9 mouse cellular contexts compared by ENCODE assay signal in the genomic region with DNA sequence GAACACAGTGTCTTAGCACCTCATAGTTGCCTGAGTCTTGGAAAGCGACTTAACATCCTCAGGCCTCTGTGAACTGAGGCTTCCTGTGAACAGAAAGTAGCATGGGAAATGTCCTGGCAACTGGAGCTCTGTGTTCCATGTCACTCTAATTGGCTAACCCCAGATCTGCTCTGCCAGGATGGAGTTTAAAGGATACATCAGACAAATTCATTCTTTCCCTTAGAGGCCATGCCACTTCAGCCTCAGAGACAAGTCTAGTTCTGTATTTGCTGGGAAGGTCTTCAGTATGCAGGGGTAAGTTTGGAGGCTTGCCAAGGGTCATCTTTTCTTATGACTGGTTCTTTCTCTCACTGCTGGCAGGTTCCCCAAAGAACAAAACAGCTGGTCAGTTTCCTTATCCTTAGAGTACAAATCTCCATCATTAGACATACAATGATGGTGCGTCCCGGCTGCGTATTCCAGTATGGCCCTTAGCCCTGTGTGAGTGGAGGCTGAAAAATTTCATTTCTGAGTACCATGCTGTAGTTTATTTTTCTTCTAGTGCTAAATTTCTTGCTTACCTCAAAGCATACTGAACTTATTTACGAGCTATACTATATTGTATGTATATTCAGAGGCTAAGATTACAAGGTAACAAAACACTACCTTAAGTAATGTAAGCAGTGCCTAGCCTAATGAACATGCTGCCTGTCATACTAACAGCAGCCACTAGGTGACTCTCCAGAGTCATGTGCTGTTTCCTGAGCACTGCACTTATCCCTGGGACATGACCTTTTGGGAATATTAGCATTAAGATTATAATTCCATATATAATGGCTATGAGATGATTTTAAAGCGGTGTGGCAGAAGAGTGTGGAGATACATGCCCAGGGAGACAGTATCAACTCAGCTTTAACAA. TPM values are rescaled to one million over a fixed set of nuclear protein-coding genes. Genes with fewer than 3 reads are reported as not detected.
DNase-seq lines count a peak whose midpoint lies in the region; ATAC-seq and TF ChIP-seq lines count a peak whose summit lies in the region.
"Had no signal": no experiment of that assay in that cellular context is flagged by ENCODE, and none has a peak within 500 bp of the region (broad histone marks: within the 10 kb centered on the region; RNA-seq: fewer than 3 reads in every experiment).

No protein-coding gene starts in this region.

- peak; percentile 78 for DNase-seq in adrenal gland, postnatal 10 days
- peak; percentile 53 for DNase-seq in embryonic facial prominence, embryonic 10.5 days (ENCODE audit: low spot score)
- no peak for DNase-seq in liver, embryonic 11.5 days (ENCODE audit: low spot score)
- DNase-seq in naive thymus-derived CD4-positive, alpha-beta T cell, adult 2 months (ENCODE audit: low read depth), result peak; percentile 61
- DNase-seq in testis, postnatal 10 days (ENCODE audit: low spot score), result peak; percentile 80

- no peak overlapping the region for H3K9ac ChIP-seq in heart, embryonic 11.5 days (ENCODE audit: low read depth, low read length)
- H3K9ac ChIP-seq in kidney, embryonic 16.5 days (replicated peaks; ENCODE audit: low read length), result no peak overlapping the region
- no peak overlapping the region for H3K9ac ChIP-seq in liver, embryonic 11.5 days (ENCODE audit: low read depth, low read length)

- WGBS in embryonic facial prominence, embryonic 10.5 days, result 67% methylated on average over 6 of the region's 6 CpGs
- 64% methylated on average over 6 of the region's 6 CpGs for WGBS in heart, embryonic 11.5 days (ENCODE audit: insufficient replicate concordance)
- 62% methylated on average over 6 of the region's 6 CpGs for WGBS in kidney, embryonic 16.5 days
- WGBS in liver, embryonic 11.5 days, result 74% methylated on average over 6 of the region's 6 CpGs

- peak; percentile 64; the same call in 1 of the 2 replicates for ATAC-seq in heart, embryonic 11.5 days (replicated peaks; ENCODE audit: insufficient number of reproducible peaks, low FRiP score, low TSS enrichment)
- ATAC-seq in kidney, embryonic 16.5 days (ENCODE audit: low FRiP score, low TSS enrichment), result peak; percentile 74; the same call in 1 of the 2 replicates
- ATAC-seq in liver, embryonic 11.5 days (replicated peaks; ENCODE audit: low FRiP score), result peak; percentile 66

- no peak overlapping the region for H3K4me3 ChIP-seq in E14TG2a.4 (replicated peaks; ENCODE audit: low read length)
- no peak overlapping the region for H3K4me3 ChIP-seq in embryonic facial prominence, embryonic 10.5 days
- H3K4me3 ChIP-seq in heart, embryonic 11.5 days (ENCODE audit: low read depth, low read length), result no peak overlapping the region
- no peak overlapping the region for H3K4me3 ChIP-seq in kidney, embryonic 16.5 days (ENCODE audit: low read length)
- H3K4me3 ChIP-seq in liver, embryonic 11.5 days (ENCODE audit: low read depth, low read length), result no peak overlapping the region

- H3K27ac ChIP-seq in embryonic facial prominence, embryonic 10.5 days (replicated peaks), result no peak overlapping the region
- H3K27ac ChIP-seq in heart, embryonic 11.5 days (ENCODE audit: low read depth, low read length), result no peak overlapping the region
- no peak overlapping the region for H3K27ac ChIP-seq in kidney, embryonic 16.5 days (ENCODE audit: low read length)
- H3K27ac ChIP-seq in liver, embryonic 11.5 days (ENCODE audit: low read depth, low read length), result no peak overlapping the region

- peaks cover 8% of the 10 kb centered on the region for H3K4me1 ChIP-seq in E14TG2a.4 (replicated peaks; ENCODE audit: low read depth, low read length)
- no peaks in the 10 kb centered on the region for H3K4me1 ChIP-seq in embryonic facial prominence, embryonic 10.5 days
- H3K4me1 ChIP-seq in heart, embryonic 11.5 days (ENCODE audit: control insufficient read depth, insufficient read depth, low read length), result no peaks in the 10 kb centered on the region
- H3K4me1 ChIP-seq in kidney, embryonic 16.5 days (ENCODE audit: insufficient read depth, low read length), result no peaks in the 10 kb centered on the region
- no peaks in the 10 kb centered on the region for H3K4me1 ChIP-seq in liver, embryonic 11.5 days (replicated peaks; ENCODE audit: control insufficient read depth, insufficient read depth, low read length)

- no peaks in the 10 kb centered on the region for H3K9me3 ChIP-seq in E14TG2a.4 (ENCODE audit: low read length)
- no peaks in the 10 kb centered on the region for H3K9me3 ChIP-seq in embryonic facial prominence, embryonic 10.5 days
- H3K9me3 ChIP-seq in heart, embryonic 11.5 days (replicated peaks; ENCODE audit: control insufficient read depth, low read length), result no peaks in the 10 kb centered on the region
- H3K9me3 ChIP-seq in kidney, embryonic 16.5 days (ENCODE audit: low read length), result no peaks in the 10 kb centered on the region
- H3K9me3 ChIP-seq in liver, embryonic 11.5 days (ENCODE audit: control insufficient read depth, low read length), result no peaks in the 10 kb centered on the region

- no peaks in the 10 kb centered on the region for H3K27me3 ChIP-seq in E14TG2a.4 (ENCODE audit: insufficient read depth, low read length)
- H3K27me3 ChIP-seq in embryonic facial prominence, embryonic 10.5 days (replicated peaks; ENCODE audit: low read depth, poor library complexity, severe bottlenecking), result no peaks in the 10 kb centered on the region
- H3K27me3 ChIP-seq in heart, embryonic 11.5 days (ENCODE audit: control insufficient read depth, insufficient read depth, low read length), result no peaks in the 10 kb centered on the region
- H3K27me3 ChIP-seq in kidney, embryonic 16.5 days (ENCODE audit: insufficient read depth, low read length), result no peaks in the 10 kb centered on the region
- H3K27me3 ChIP-seq in liver, embryonic 11.5 days (replicated peaks; ENCODE audit: control insufficient read depth, insufficient read depth, low read length), result no peaks in the 10 kb centered on the region

- H3K4me2 ChIP-seq in heart, embryonic 11.5 days, result no peak overlapping the region
- no peak overlapping the region for H3K4me2 ChIP-seq in kidney, embryonic 16.5 days (replicated peaks; ENCODE audit: low read depth, low read length)
- H3K4me2 ChIP-seq in liver, embryonic 11.5 days, result no peak overlapping the region

- H3K36me3 ChIP-seq in E14TG2a.4 (ENCODE audit: insufficient read depth, low read length), result peaks cover 35% of the 10 kb centered on the region
- peaks cover 31% of the 10 kb centered on the region for H3K36me3 ChIP-seq in embryonic facial prominence, embryonic 10.5 days (replicated peaks)
- H3K36me3 ChIP-seq in heart, embryonic 11.5 days (ENCODE audit: control insufficient read depth, insufficient read depth, low read length), result peaks cover 16% of the 10 kb centered on the region
- H3K36me3 ChIP-seq in kidney, embryonic 16.5 days (ENCODE audit: insufficient read depth, low read length), result peaks cover 25% of the 10 kb centered on the region
- peaks cover 19% of the 10 kb centered on the region for H3K36me3 ChIP-seq in liver, embryonic 11.5 days (ENCODE audit: control insufficient read depth, insufficient read depth, low read length)

- peak; percentile 96 for TF ChIP-seq CTCF in E14TG2a.4 (conservative IDR thresholded peaks at IDR 0.05; ENCODE audit: low read length)

RNA-seq across cellular contexts. Expression of gene Gabarapl1, which starts 11.0 kb away (rescaled TPM):
- total RNA-seq in adrenal gland, postnatal 10 days (2021), result 100 to 1,000 TPM; 141 to 191 TPM
- polyA plus RNA-seq in embryonic facial prominence, embryonic 10.5 days (2016; fragmentation: Nextera tagmentation; extraction: Ambion mirVana), result 44.9 and 46.5 TPM in 2 replicates
- polyA plus RNA-seq in heart, embryonic 11.5 days (2014; fragmentation: Nextera tagmentation; extraction: Ambion mirVana), result 12.5 and 15.4 TPM in 2 replicates
- 74.1 and 77.7 TPM in 2 replicates for polyA plus RNA-seq in kidney, embryonic 16.5 days (2015; fragmentation: Nextera tagmentation; extraction: Ambion mirVana)
- 16.6 and 17.7 TPM in 2 replicates for polyA plus RNA-seq in liver, embryonic 11.5 days (2014; fragmentation: Nextera tagmentation; extraction: Ambion mirVana)

RNA-seq across cellular contexts. Expression of gene Tmem52b, which starts 31.6 kb away (rescaled TPM):
- total RNA-seq in adrenal gland, postnatal 10 days (2021), result not detected
- not detected in 2 replicates for polyA plus RNA-seq in embryonic facial prominence, embryonic 10.5 days (2016; fragmentation: Nextera tagmentation; extraction: Ambion mirVana)
- polyA plus RNA-seq in heart, embryonic 11.5 days (2014; fragmentation: Nextera tagmentation; extraction: Ambion mirVana), result not detected in 2 replicates
- 61.5 and 63.1 TPM in 2 replicates for polyA plus RNA-seq in kidney, embryonic 16.5 days (2015; fragmentation: Nextera tagmentation; extraction: Ambion mirVana)
- polyA plus RNA-seq in liver, embryonic 11.5 days (2014; fragmentation: Nextera tagmentation; extraction: Ambion mirVana), result not detected in 2 replicates
- total RNA-seq: hematopoietic stem cell, adult 5-6 weeks had no signal

RNA-seq across cellular contexts. Expression of gene Klre1, which starts 33.7 kb away (rescaled TPM):
- not detected for total RNA-seq in adrenal gland, postnatal 10 days (2021)
- not detected in 2 replicates for polyA plus RNA-seq in embryonic facial prominence, embryonic 10.5 days (2016; fragmentation: Nextera tagmentation; extraction: Ambion mirVana)
- polyA plus RNA-seq in heart, embryonic 11.5 days (2014; fragmentation: Nextera tagmentation; extraction: Ambion mirVana), result not detected in 2 replicates
- not detected in 2 replicates for polyA plus RNA-seq in kidney, embryonic 16.5 days (2015; fragmentation: Nextera tagmentation; extraction: Ambion mirVana)
- not detected in 2 replicates for polyA plus RNA-seq in liver, embryonic 11.5 days (2014; fragmentation: Nextera tagmentation; extraction: Ambion mirVana)
- total RNA-seq: hematopoietic stem cell, adult 5-6 weeks had no signal

RNA-seq across cellular contexts. Expression of gene Olr1, which starts 37.0 kb away (rescaled TPM):
- under 1 TPM in 1 of 2 experiments, not detected in 1; 0.09 TPM for total RNA-seq in adrenal gland, postnatal 10 days (2021)
- 0.06 TPM in 1 of 2 replicates, not detected in the other for polyA plus RNA-seq in embryonic facial prominence, embryonic 10.5 days (2016; fragmentation: Nextera tagmentation; extraction: Ambion mirVana)
- polyA plus RNA-seq in heart, embryonic 11.5 days (2014; fragmentation: Nextera tagmentation; extraction: Ambion mirVana), result 0.26 and 0.35 TPM in 2 replicates
- not detected in 2 replicates for polyA plus RNA-seq in kidney, embryonic 16.5 days (2015; fragmentation: Nextera tagmentation; extraction: Ambion mirVana)
- 0.71 and 1.1 TPM in 2 replicates for polyA plus RNA-seq in liver, embryonic 11.5 days (2014; fragmentation: Nextera tagmentation; extraction: Ambion mirVana)

RNA-seq across cellular contexts. Expression of gene Klrd1, which starts 47.6 kb away (rescaled TPM):
- total RNA-seq in adrenal gland, postnatal 10 days (2021), result 1 to 10 TPM; 1.2 to 1.7 TPM
- polyA plus RNA-seq in embryonic facial prominence, embryonic 10.5 days (2016; fragmentation: Nextera tagmentation; extraction: Ambion mirVana), result not detected in 2 replicates
- polyA plus RNA-seq in heart, embryonic 11.5 days (2014; fragmentation: Nextera tagmentation; extraction: Ambion mirVana), result not detected in 2 replicates
- polyA plus RNA-seq in kidney, embryonic 16.5 days (2015; fragmentation: Nextera tagmentation; extraction: Ambion mirVana), result 0.32 and 0.36 TPM in 2 replicates
- polyA plus RNA-seq in liver, embryonic 11.5 days (2014; fragmentation: Nextera tagmentation; extraction: Ambion mirVana), result not detected in 2 replicates

Comparison
In these comparisons a context has a peak if more than half of its experiments do, and no peak if none do; other contexts are left out.
1. RNA of gene Tmem52b, which starts 31.6 kb away (polyA plus RNA-seq): 61.5 to 63.1 TPM in kidney, embryonic 16.5 days; not detected in embryonic facial prominence, embryonic 10.5 days, not detected in heart, embryonic 11.5 days and not detected in liver, embryonic 11.5 days; every median in the first group is over 10 times any median in the second.
2. Peak in every context shown above with its lines, with median percentiles within 50 percentile points of each other: ATAC-seq.